Mouse (Mus musculus) MEL (cell line): ENCODE measurements around the gene Ncan. TPM values are rescaled to one million over a fixed set of nuclear protein-coding genes. Genes with fewer than 3 reads are reported as not detected.

Source experiments
- DNase-seq: peaks from one replicate; pipeline ENCODE4 v3.0.0; 2011; ENCODE audit warnings: low read depth, low spot score
- H3K27ac ChIP-seq: 2 replicates; pipeline ENCODE4 v1.5.1; 2012; ENCODE audit warnings: low read depth, mild to moderate bottlenecking, control low read depth, low read length, moderate library complexity; ENCODE audit not compliant: control insufficient read depth
- H3K27me3 ChIP-seq, 2 experiments: fragments of 150-350 bp in 1 of 2; sonication (generic) in 1 of 2; 2 replicates each; pipeline ENCODE4 v1.6.1; 2012; ENCODE audit warnings: low read length in 2 of 2, mild to moderate bottlenecking in 2 of 2, improper control_type of control experiment in 1 of 2, moderate library complexity in 1 of 2; ENCODE audit not compliant: insufficient read depth in 2 of 2, control insufficient read depth in 1 of 2
- H3K36me3 ChIP-seq, 2 experiments: 2 replicates each; pipeline ENCODE4 v1.6.1; 2012 to 2014; ENCODE audit warnings: low read length in 2 of 2, improper control_type of control experiment in 1 of 2, inconsistent platforms in 1 of 2, mild to moderate bottlenecking in 1 of 2; ENCODE audit not compliant: insufficient read depth in 2 of 2, control insufficient read depth in 1 of 2
- H3K4me1 ChIP-seq, 2 experiments: fragments of 150-350 bp in 1 of 2; sonication (generic) in 1 of 2; 2 replicates each; pipeline ENCODE4 v1.6.1; 2012; ENCODE audit warnings: low read length in 2 of 2, improper control_type of control experiment in 1 of 2, mild to moderate bottlenecking in 1 of 2; ENCODE audit not compliant: insufficient read depth in 2 of 2, control insufficient read depth in 1 of 2
- H3K4me3 ChIP-seq, 2 experiments: fragments of 150-350 bp in 1 of 2; sonication (generic) in 1 of 2; 2 replicates each; pipeline ENCODE4 v1.5.1; 2012; ENCODE audit warnings: low read depth in 2 of 2, low read length in 2 of 2, mild to moderate bottlenecking in 2 of 2, moderate library complexity in 2 of 2, control low read depth in 1 of 2, improper control_type of control experiment in 1 of 2; ENCODE audit not compliant: control insufficient read depth in 1 of 2, insufficient read depth in 1 of 2
- H3K79me2 ChIP-seq: 2 replicates; pipeline ENCODE4 v1.6.1; 2012; ENCODE audit warnings: mild to moderate bottlenecking, low read length, moderate library complexity; ENCODE audit not compliant: control insufficient read depth, poor library complexity, insufficient read depth
- H3K9ac ChIP-seq: 2 replicates; pipeline ENCODE4 v1.6.1; 2012; ENCODE audit warnings: low read depth, mild to moderate bottlenecking, control low read depth, low read length, moderate library complexity; ENCODE audit not compliant: control insufficient read depth, poor library complexity, severe bottlenecking
- H3K9me3 ChIP-seq: fragments of 150-350 bp; sonication (generic); replicated peaks from 2 replicates; pipeline ENCODE4 v1.6.1; 2012; ENCODE audit warnings: mild to moderate bottlenecking, low read length, improper control_type of control experiment, moderate library complexity; ENCODE audit not compliant: insufficient read depth
- BHLHE40 ChIP-seq: IDR thresholded peaks from 2 replicates; pipeline ENCODE4 v1.6.1; 2012; ENCODE audit warnings: low read depth, mild to moderate bottlenecking, inconsistent platforms, low read length, improper control_type of control experiment, borderline replicate concordance
- CHD1 ChIP-seq: IDR thresholded peaks from 2 replicates; pipeline ENCODE4 v1.6.1; 2012; ENCODE audit warnings: low read depth, mild to moderate bottlenecking, inconsistent platforms, low read length, improper control_type of control experiment
- CHD2 ChIP-seq: IDR thresholded peaks from 2 replicates; pipeline ENCODE4 v1.6.1; 2011; ENCODE audit warnings: low read length, improper control_type of control experiment
- CTCF ChIP-seq, 3 experiments: IDR thresholded peaks in 2 of 3; conservative IDR thresholded peaks in 1 of 3; 2 replicates each; pipeline ENCODE4 v1.5.1; 2011 to 2012; ENCODE audit warnings: low read length in 3 of 3, low read depth in 2 of 3, mild to moderate bottlenecking in 2 of 3, improper control_type of control experiment in 1 of 3, inconsistent platforms in 1 of 3, mixed read lengths in 1 of 3, moderate library complexity in 1 of 3; ENCODE audit not compliant: control insufficient read depth in 1 of 3, insufficient read depth in 1 of 3, poor library complexity in 1 of 3, severe bottlenecking in 1 of 3
- E2F4 ChIP-seq: IDR thresholded peaks from 2 replicates; pipeline ENCODE4 v1.6.1; 2011; ENCODE audit warnings: low read depth, low read length, improper control_type of control experiment, borderline replicate concordance
- EP300 ChIP-seq, 2 experiments: IDR thresholded peaks; 2 replicates each; pipeline ENCODE4 v1.6.1; 2011; ENCODE audit warnings: improper control_type of control experiment in 2 of 2, low read length in 2 of 2, low read depth in 1 of 2, mild to moderate bottlenecking in 1 of 2
- JUND ChIP-seq: IDR thresholded peaks from 2 replicates; pipeline ENCODE4 v1.6.1; 2011; ENCODE audit warnings: low read depth, mild to moderate bottlenecking, improper control_type of control experiment, low read length
- MAX ChIP-seq: IDR thresholded peaks from 2 replicates; pipeline ENCODE4 v1.6.1; 2011; ENCODE audit warnings: low read length, improper control_type of control experiment
- MEF2A ChIP-seq: IDR thresholded peaks from 2 replicates; pipeline ENCODE4 v1.6.1; 2014; ENCODE audit warnings: low read depth, mild to moderate bottlenecking, inconsistent platforms, low read length, improper control_type of control experiment; ENCODE audit not compliant: poor library complexity, insufficient replicate concordance, severe bottlenecking; ENCODE audit errors: extremely low read depth
- MYB ChIP-seq: IDR thresholded peaks from 2 replicates; pipeline ENCODE4 v1.6.1; 2011; ENCODE audit warnings: mild to moderate bottlenecking, low read depth, low read length, improper control_type of control experiment
- MYC ChIP-seq: IDR thresholded peaks from 2 replicates; pipeline ENCODE4 v1.6.1; 2011; ENCODE audit warnings: low read depth, mild to moderate bottlenecking, low read length, improper control_type of control experiment, moderate library complexity
- NRF1 ChIP-seq: IDR thresholded peaks from 2 replicates; pipeline ENCODE4 v1.6.1; 2014; ENCODE audit warnings: low read depth, mild to moderate bottlenecking, inconsistent platforms, low read length, improper control_type of control experiment, moderate library complexity; ENCODE audit not compliant: poor library complexity, insufficient read depth, severe bottlenecking
- POLR2A ChIP-seq, 2 experiments: IDR thresholded peaks; 2 replicates each; pipeline ENCODE4 v1.6.1; 2011 to 2012; ENCODE audit warnings: low read length in 2 of 2, mild to moderate bottlenecking in 2 of 2, control low read depth in 1 of 2, improper control_type of control experiment in 1 of 2, low read depth in 1 of 2, moderate library complexity in 1 of 2; ENCODE audit not compliant: control insufficient read depth in 1 of 2, insufficient read depth in 1 of 2, poor library complexity in 1 of 2
- POLR2AphosphoS2 ChIP-seq: IDR thresholded peaks from 2 replicates; pipeline ENCODE4 v1.6.1; 2011; ENCODE audit warnings: low read length, improper control_type of control experiment
- POLR2AphosphoS5 ChIP-seq: IDR thresholded peaks from 2 replicates; pipeline ENCODE4 v1.6.1; 2012; ENCODE audit warnings: low read depth, borderline replicate concordance, mild to moderate bottlenecking, inconsistent platforms, low read length, moderate library complexity, mixed read lengths
- RAD21 ChIP-seq: IDR thresholded peaks from 2 replicates; pipeline ENCODE4 v1.6.1; 2011; ENCODE audit warnings: mild to moderate bottlenecking, low read depth, low read length, improper control_type of control experiment
- RCOR1 ChIP-seq: IDR thresholded peaks from 2 replicates; pipeline ENCODE4 v1.6.1; 2012; ENCODE audit warnings: low read depth, mild to moderate bottlenecking, inconsistent platforms, low read length, improper control_type of control experiment
- SIN3A ChIP-seq: IDR thresholded peaks from 2 replicates; pipeline ENCODE4 v1.6.1; 2012; ENCODE audit warnings: low read length, improper control_type of control experiment, inconsistent platforms
- SMC3 ChIP-seq: IDR thresholded peaks from 2 replicates; pipeline ENCODE4 v1.6.1; 2011; ENCODE audit warnings: low read depth, low read length, improper control_type of control experiment
- TBP ChIP-seq: IDR thresholded peaks from 2 replicates; pipeline ENCODE4 v1.8.0; 2011; ENCODE audit warnings: low read depth, low read length, improper control_type of control experiment
- TCF12 ChIP-seq: IDR thresholded peaks from 2 replicates; pipeline ENCODE4 v1.6.1; 2014; ENCODE audit warnings: low read depth, mild to moderate bottlenecking, inconsistent platforms, low read length, improper control_type of control experiment, moderate library complexity
- UBTF ChIP-seq: IDR thresholded peaks from 2 replicates; pipeline ENCODE4 v1.6.1; 2012; ENCODE audit warnings: low read depth, mild to moderate bottlenecking, inconsistent platforms, low read length, improper control_type of control experiment, moderate library complexity, borderline replicate concordance; ENCODE audit not compliant: insufficient read depth
- ZC3H11A ChIP-seq: IDR thresholded peaks from 2 replicates; pipeline ENCODE4 v1.6.1; 2012; ENCODE audit warnings: low read depth, mild to moderate bottlenecking, inconsistent platforms, low read length, improper control_type of control experiment
- polyA plus RNA-seq, 2 experiments: library from polyadenylated mRNA; stranded (reverse) in 1 of 2; unstranded in 1 of 2; fragments of >175 nt in 1 of 2; fragments of >200 nt in 1 of 2; gene quantifications; 2 replicates each; pipeline versions ENCODE4 v1.2.1 to v1.2.4; 2012; ENCODE audit warnings: low replicate concordance in 2 of 2, low read depth in 1 of 2; ENCODE audit not compliant: insufficient read length in 2 of 2, insufficient read depth in 1 of 2, missing spikeins in 1 of 2
- total RNA-seq: library from RNA; depleted of rRNA; stranded (reverse); fragments of 300-350 nt; gene quantifications from 2 replicates; pipeline ENCODE4 v1.2.3, GENCODE M21; 2012; rRNA removed

Gene Ncan
- total RNA-seq (not detected in 2 replicates), polyA plus RNA-seq (not detected)

GRCm38 (mm10) chr8:70120667-70121066 is at the start of gene Ncan:
Ncan (minus strand) TSS chr8:70120873.
- no peak for TF ChIP-seq POLR2A (IDR thresholded peaks at IDR 0.05; ENCODE audit: control insufficient read depth in 1 of 2, insufficient read depth in 1 of 2, low read depth in 1 of 2, low read length in 2 of 2, poor library complexity in 1 of 2)
- TF ChIP-seq JUND: no peak
- no peak for TF ChIP-seq E2F4
- no peak for TF ChIP-seq EP300 (IDR thresholded peaks at IDR 0.05; ENCODE audit: low read depth in 1 of 2, low read length in 2 of 2)
- no peak for TF ChIP-seq MEF2A
- TF ChIP-seq TCF12: no peak
- TF ChIP-seq POLR2AphosphoS2: no peak
- no peak for TF ChIP-seq UBTF
- TF ChIP-seq POLR2AphosphoS5: no peak
- no peak for TF ChIP-seq CTCF (IDR thresholded peaks at IDR 0.05 in 2 of 3, conservative IDR thresholded peaks at IDR 0.05 in 1 of 3; ENCODE audit: control insufficient read depth in 1 of 3, insufficient read depth in 1 of 3, low read depth in 2 of 3, low read length in 3 of 3, poor library complexity in 1 of 3, severe bottlenecking in 1 of 3)
- no peak for TF ChIP-seq RCOR1
- no peak for TF ChIP-seq SIN3A
- no peak for TF ChIP-seq BHLHE40
- no peak for TF ChIP-seq CHD1
- no peak for TF ChIP-seq MYC
- TF ChIP-seq MAX: no peak
- Histone ChIP-seq H3K9ac (no peak within 1 kb of the TSS), H3K4me3 (no peak within 1 kb of the TSS), H3K27ac (no peak within 1 kb of the TSS), H3K27me3 (peaks cover 0 to 4% of the 10 kb centered on the region in 2 experiments; a peak in 1 of 4 replicates), H3K36me3 (no peaks in the 10 kb centered on the region), H3K4me1 (no peaks in the 10 kb centered on the region), H3K9me3 (no peaks in the 10 kb centered on the region), H3K79me2 (no peaks in the 10 kb centered on the region)
- no peak for DNase-seq

- peaks cover 10% of the 10 kb centered on the region for H3K79me2 ChIP-seq
- H3K9ac ChIP-seq: no peak overlapping the region
- no peak for DNase-seq
- H3K4me1 ChIP-seq: peaks cover 7 to 19% of the 10 kb centered on the region in 2 experiments
- H3K27ac ChIP-seq: no peak overlapping the region
- no peaks in the 10 kb centered on the region for H3K9me3 ChIP-seq
- H3K27me3 ChIP-seq: no peaks in the 10 kb centered on the region
- H3K4me3 ChIP-seq: no peak overlapping the region
- TF ChIP-seq NRF1 (no peak), TBP (no peak), MEF2A (no peak), SMC3 (no peak), RAD21 (no peak), POLR2AphosphoS2 (no peak), SIN3A (no peak), MYB (no peak), E2F4 (no peak), POLR2AphosphoS5 (no peak), MAX (no peak), UBTF (no peak), ZC3H11A (no peak), EP300 (IDR thresholded peaks at IDR 0.05; ENCODE audit: low read depth in 1 of 2, low read length in 2 of 2) (no peak), CHD2 (no peak), RCOR1 (no peak), MYC (no peak)
- TF ChIP-seq, all 39 proteins: peak for 0
- H3K36me3 ChIP-seq: peaks cover 0 to 10% of the 10 kb centered on the region in 2 experiments; a peak in 2 of 4 replicates
Measured at GRCm38 (mm10) chr8:70170116-70170515, 49.4 kb upstream of the Ncan start.
